In genomic region chr19:7196741-7197270, GRCm38 (mm10) we compare ENCODE assay signal across 8 mouse cellular contexts. TPM values are rescaled to one million over a fixed set of nuclear protein-coding genes. Genes with fewer than 3 reads are reported as not detected.
DNase-seq lines count a peak whose midpoint lies in the region; ATAC-seq and TF ChIP-seq lines count a peak whose summit lies in the region.

No protein-coding gene starts in this region.

- 10% methylated on average over 17 of the region's 17 CpGs for WGBS in embryonic facial prominence, embryonic 10.5 days
- 28% methylated on average over 17 of the region's 17 CpGs for WGBS in intestine, postnatal 0 days
- WGBS in lung, adult 2 months = 41% methylated on average over 17 of the region's 17 CpGs
- WGBS in stomach, embryonic 15.5 days = 23% methylated on average over 17 of the region's 17 CpGs

- DNase-seq in NIH3T3 (ENCODE audit: low read depth) = peak; percentile 54
- peak; percentile 80 for DNase-seq in embryonic facial prominence, embryonic 10.5 days (ENCODE audit: low spot score)
- DNase-seq in lung, adult 2 months = peak; percentile 24
- no peak for DNase-seq in thymus, adult 18-20 months

- ATAC-seq in intestine, postnatal 0 days = peak; percentile 28; the same call in 1 of the 2 replicates
- peak; percentile 66 for ATAC-seq in stomach, embryonic 15.5 days (ENCODE audit: insufficient read depth, low FRiP score, low read depth)
- no peak for ATAC-seq in monocyte, adult 5-6 weeks (replicated peaks; ENCODE audit: insufficient number of reproducible peaks, low FRiP score, low TSS enrichment, poor library complexity, severe bottlenecking)
- no peak for ATAC-seq in erythroid progenitor cell, adult 5-6 weeks (replicated peaks; ENCODE audit: low FRiP score, poor library complexity, severe bottlenecking)

- no peak overlapping the region for H3K9ac ChIP-seq in intestine, postnatal 0 days (ENCODE audit: low read depth, low read length)
- H3K9ac ChIP-seq in stomach, embryonic 15.5 days = no peak overlapping the region

- no peak for TF ChIP-seq POLR2A in lung, adult 2 months (IDR thresholded peaks at IDR 0.05; ENCODE audit: borderline replicate concordance, extremely low read depth, low read depth, low read length)

- 0 out of 2 replicates have a peak overlapping the region, but pooled peaks have one; percentile 1 for H3K4me3 ChIP-seq in embryonic facial prominence, embryonic 10.5 days
- no peak overlapping the region for H3K4me3 ChIP-seq in intestine, postnatal 0 days (ENCODE audit: low read depth, low read length)
- H3K4me3 ChIP-seq in lung, adult 2 months (replicated peaks; ENCODE audit: extremely low read depth, low read depth, low read length) = no peak overlapping the region
- no peak overlapping the region for H3K4me3 ChIP-seq in stomach, embryonic 15.5 days (replicated peaks)

- H3K9me3 ChIP-seq in embryonic facial prominence, embryonic 10.5 days = no peaks in the 10 kb centered on the region
- no peaks in the 10 kb centered on the region for H3K9me3 ChIP-seq in intestine, postnatal 0 days (ENCODE audit: control insufficient read depth)
- H3K9me3 ChIP-seq in stomach, embryonic 15.5 days = no peaks in the 10 kb centered on the region

- no peak overlapping the region for H3K27ac ChIP-seq in embryonic facial prominence, embryonic 10.5 days (replicated peaks)
- H3K27ac ChIP-seq in intestine, postnatal 0 days (ENCODE audit: low read depth, low read length) = no peak overlapping the region
- no peak overlapping the region for H3K27ac ChIP-seq in stomach, embryonic 15.5 days

- no peak overlapping the region for H3K4me2 ChIP-seq in intestine, postnatal 0 days (replicated peaks; ENCODE audit: low read depth)
- H3K4me2 ChIP-seq in stomach, embryonic 15.5 days = no peak overlapping the region

- TF ChIP-seq CTCF in intestine, postnatal 0 days (IDR thresholded peaks at IDR 0.05; ENCODE audit: low read depth) = no peak
- TF ChIP-seq CTCF in lung, adult 2 months (IDR thresholded peaks at IDR 0.05; ENCODE audit: insufficient read depth, low read length) = no peak

- peaks cover 40% of the 10 kb centered on the region for H3K4me1 ChIP-seq in embryonic facial prominence, embryonic 10.5 days
- 0 out of 2 replicates have a peak, but pooled peaks cover 3% of the 10 kb centered on the region for H3K4me1 ChIP-seq in intestine, postnatal 0 days (replicated peaks; ENCODE audit: control insufficient read depth, insufficient read depth, low read length)
- H3K4me1 ChIP-seq in lung, adult 2 months (ENCODE audit: control insufficient read depth, insufficient read depth, low read length) = 0 out of 2 replicates have a peak, but pooled peaks cover 3% of the 10 kb centered on the region
- H3K4me1 ChIP-seq in stomach, embryonic 15.5 days = peaks cover 13% of the 10 kb centered on the region

- peaks cover 51% of the 10 kb centered on the region for H3K36me3 ChIP-seq in embryonic facial prominence, embryonic 10.5 days (replicated peaks)
- peaks cover 45% of the 10 kb centered on the region for H3K36me3 ChIP-seq in intestine, postnatal 0 days (ENCODE audit: control insufficient read depth, insufficient read depth)
- H3K36me3 ChIP-seq in stomach, embryonic 15.5 days = peaks cover 38% of the 10 kb centered on the region; the same call in 1 of the 2 replicates

- peaks cover 3% of the 10 kb centered on the region for H3K27me3 ChIP-seq in embryonic facial prominence, embryonic 10.5 days (replicated peaks; ENCODE audit: low read depth, poor library complexity, severe bottlenecking)
- no peaks in the 10 kb centered on the region for H3K27me3 ChIP-seq in intestine, postnatal 0 days (replicated peaks; ENCODE audit: control insufficient read depth, insufficient read depth, low read length)
- H3K27me3 ChIP-seq in stomach, embryonic 15.5 days (replicated peaks) = no peaks in the 10 kb centered on the region

RNA-seq across cellular contexts. Expression of gene Otub1, which starts 9.3 kb away (rescaled TPM):
- 275 and 276 TPM in 2 replicates for polyA plus RNA-seq in embryonic facial prominence, embryonic 10.5 days (2016; fragmentation: Nextera tagmentation; extraction: Ambion mirVana)
- polyA plus RNA-seq in intestine, postnatal 0 days (2015; fragmentation: Nextera tagmentation; extraction: Ambion mirVana) = 121 and 126 TPM in 2 replicates
- 74.5 and 82.0 TPM in 2 replicates for polyA plus RNA-seq in lung, adult 2 months (2012; rRNA removed)
- polyA plus RNA-seq in stomach, embryonic 15.5 days (2015; fragmentation: Nextera tagmentation; extraction: Ambion mirVana) = 163 and 169 TPM in 2 replicates
- total RNA-seq in monocyte, adult 5-6 weeks (2017) = 71.4 to 75.8 TPM (median 73.8 TPM) in 3 replicates
- 17.3 and 25.6 TPM in 2 replicates for total RNA-seq in erythroid progenitor cell, adult 5-6 weeks (2015; ENCODE audit: low replicate concordance)
- 8.2 and 10.0 TPM in 2 replicates for total RNA-seq in erythroid progenitor cell, adult 5-6 weeks (2017; ENCODE audit: low replicate concordance)

RNA-seq across cellular contexts. Expression of gene Cox8a, which starts 20.6 kb away (rescaled TPM):
- 867 and 877 TPM in 2 replicates for polyA plus RNA-seq in embryonic facial prominence, embryonic 10.5 days (2016; fragmentation: Nextera tagmentation; extraction: Ambion mirVana)
- 2,194 and 2,204 TPM in 2 replicates for polyA plus RNA-seq in intestine, postnatal 0 days (2015; fragmentation: Nextera tagmentation; extraction: Ambion mirVana)
- 984 and 1,290 TPM in 2 replicates for polyA plus RNA-seq in lung, adult 2 months (2012; rRNA removed)
- polyA plus RNA-seq in stomach, embryonic 15.5 days (2015; fragmentation: Nextera tagmentation; extraction: Ambion mirVana) = 988 and 1,377 TPM in 2 replicates
- 236 to 274 TPM (median 246 TPM) in 3 replicates for total RNA-seq in monocyte, adult 5-6 weeks (2017)
- total RNA-seq in erythroid progenitor cell, adult 5-6 weeks (2015; ENCODE audit: low replicate concordance) = 226 and 267 TPM in 2 replicates
- 106 and 241 TPM in 2 replicates for total RNA-seq in erythroid progenitor cell, adult 5-6 weeks (2017; ENCODE audit: low replicate concordance)

RNA-seq across cellular contexts. Expression of gene Naa40, which starts 44.2 kb away (rescaled TPM):
- 93.2 and 94.4 TPM in 2 replicates for polyA plus RNA-seq in embryonic facial prominence, embryonic 10.5 days (2016; fragmentation: Nextera tagmentation; extraction: Ambion mirVana)
- polyA plus RNA-seq in intestine, postnatal 0 days (2015; fragmentation: Nextera tagmentation; extraction: Ambion mirVana) = 18.6 and 19.7 TPM in 2 replicates
- polyA plus RNA-seq in lung, adult 2 months (2012; rRNA removed) = 14.9 and 18.5 TPM in 2 replicates
- polyA plus RNA-seq in stomach, embryonic 15.5 days (2015; fragmentation: Nextera tagmentation; extraction: Ambion mirVana) = 47.0 and 51.6 TPM in 2 replicates
- 14.9 to 17.6 TPM (median 17.5 TPM) in 3 replicates for total RNA-seq in monocyte, adult 5-6 weeks (2017)
- 35.6 and 47.2 TPM in 2 replicates for total RNA-seq in erythroid progenitor cell, adult 5-6 weeks (2015; ENCODE audit: low replicate concordance)
- 44.8 and 57.3 TPM in 2 replicates for total RNA-seq in erythroid progenitor cell, adult 5-6 weeks (2017; ENCODE audit: low replicate concordance)

Comparison
In these comparisons a context has a peak if more than half of its experiments do, and no peak if none do; other contexts are left out.
1. DNase-seq: peak in NIH3T3 (single experiment), embryonic facial prominence, embryonic 10.5 days (single experiment) and lung, adult 2 months (single experiment); none in thymus, adult 18-20 months (0 of 2).
2. ATAC-seq: peak in intestine, postnatal 0 days (single experiment) and stomach, embryonic 15.5 days (single experiment); none in monocyte, adult 5-6 weeks (single experiment) and erythroid progenitor cell, adult 5-6 weeks (single experiment).